Mouse (Mus musculus) CD4-positive, CD25-positive, alpha-beta regulatory T cell, adult 2 months (primary cell): ENCODE measurements around the gene Evx1.

Experiments
- DNase-seq: peaks from one replicate; pipeline ENCODE4 v3.0.0-alpha.2; 2012; ENCODE audit warnings: low read depth, low spot score

Gene Evx1

DNA sequence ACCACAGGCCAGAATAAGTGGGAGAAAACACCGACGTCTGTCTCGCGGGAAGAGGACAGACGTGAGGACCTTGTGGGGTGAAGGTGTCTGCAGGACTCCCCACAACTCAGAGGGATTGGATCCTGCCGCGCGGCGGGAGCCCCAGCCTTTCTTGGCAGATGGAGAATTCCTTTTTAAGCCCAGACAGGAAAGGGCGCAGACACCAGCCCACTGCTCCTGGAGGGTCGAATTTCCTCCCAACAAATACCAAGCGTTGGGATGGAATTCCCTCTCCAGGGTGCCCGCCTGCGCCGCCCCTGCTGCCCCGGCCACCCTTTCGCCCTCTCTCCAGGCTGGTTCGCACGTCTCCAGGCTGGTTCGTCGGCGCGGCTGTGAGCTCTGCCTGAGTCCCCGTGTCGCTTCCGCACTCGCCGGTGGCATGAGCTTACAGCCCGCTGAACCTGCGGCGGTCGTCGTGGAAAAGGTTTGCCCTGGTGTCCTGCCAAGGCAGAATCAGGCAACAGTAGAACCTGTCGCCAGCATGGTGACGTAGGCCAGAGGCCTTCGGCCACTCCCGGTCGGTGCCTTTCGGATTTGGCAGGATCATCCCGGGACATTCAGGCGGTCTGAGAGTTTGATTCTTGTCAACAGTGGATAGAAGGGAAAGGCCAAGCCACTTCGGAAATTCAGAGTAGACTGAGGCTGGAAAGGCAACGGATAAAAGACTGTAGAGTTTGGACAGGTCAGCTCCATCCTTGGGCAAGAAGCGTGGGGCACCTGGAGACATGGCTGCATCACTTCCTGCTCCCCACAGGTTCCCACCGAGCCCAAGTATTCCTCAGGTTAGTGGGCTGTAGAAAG is 22.1 kb upstream of the Evx1 start:
- no peak for DNase-seq

DNA sequence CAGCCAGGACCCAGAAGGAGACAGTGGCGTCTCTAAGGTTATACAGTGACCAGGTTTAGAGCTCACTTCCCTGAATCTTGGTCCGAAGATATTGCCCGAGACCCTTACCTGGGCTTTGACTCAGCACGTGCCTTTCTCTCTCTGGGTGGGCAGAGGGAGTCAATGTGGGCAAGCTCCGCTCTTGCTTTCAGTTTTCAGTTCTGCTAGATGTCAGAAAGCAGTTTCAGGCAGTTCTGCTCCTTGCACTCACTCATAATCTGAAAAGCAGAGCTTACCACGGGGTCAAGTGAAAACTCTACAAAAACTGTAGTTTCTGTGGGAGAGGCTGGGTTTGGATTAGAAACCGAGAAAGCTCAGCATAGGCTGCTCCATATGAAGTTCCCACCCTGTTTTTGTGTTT is 21.0 kb upstream of the Evx1 start:
- DNase-seq = no peak

DNA sequence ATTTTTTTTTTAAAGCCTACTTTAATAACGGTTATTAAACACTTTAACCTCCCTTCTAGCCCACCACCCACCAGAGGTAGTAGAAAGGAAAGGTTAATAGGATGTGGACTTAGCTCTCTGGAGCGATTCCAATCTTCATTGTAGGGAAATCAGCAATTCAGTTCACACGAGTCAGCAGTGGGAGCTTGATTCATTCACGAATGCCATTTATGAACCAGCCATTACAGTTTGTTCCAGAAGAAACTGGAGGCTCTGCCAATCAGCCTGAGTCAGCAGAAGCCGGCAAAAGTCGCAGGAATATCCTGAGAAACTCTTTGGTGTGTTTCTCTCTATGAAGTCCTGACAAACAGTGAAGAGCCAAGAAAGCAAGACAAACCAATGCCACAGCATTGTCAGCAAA is 18.7 kb upstream of the Evx1 start:
- DNase-seq = no peak

DNA sequence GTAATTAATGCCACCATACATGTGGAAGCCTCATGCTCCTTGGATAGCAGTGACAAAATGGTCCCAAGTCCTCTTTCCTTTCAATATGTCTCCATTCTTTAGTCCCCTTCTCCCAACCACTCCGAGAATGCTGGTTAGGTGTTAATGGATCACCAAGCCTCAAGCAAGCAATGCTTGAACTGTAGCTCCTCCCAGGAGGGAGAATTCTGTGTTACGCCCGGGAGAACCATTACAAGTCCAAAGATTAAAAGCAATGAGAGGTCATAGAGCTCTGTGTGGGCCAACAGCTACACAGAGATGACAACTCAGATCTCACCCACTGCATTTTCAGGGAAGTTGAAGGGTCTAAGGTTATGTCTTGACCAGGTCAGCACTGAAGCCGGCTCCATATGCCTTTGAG is 14.8 kb upstream of the Evx1 start:
- no peak for DNase-seq

DNA sequence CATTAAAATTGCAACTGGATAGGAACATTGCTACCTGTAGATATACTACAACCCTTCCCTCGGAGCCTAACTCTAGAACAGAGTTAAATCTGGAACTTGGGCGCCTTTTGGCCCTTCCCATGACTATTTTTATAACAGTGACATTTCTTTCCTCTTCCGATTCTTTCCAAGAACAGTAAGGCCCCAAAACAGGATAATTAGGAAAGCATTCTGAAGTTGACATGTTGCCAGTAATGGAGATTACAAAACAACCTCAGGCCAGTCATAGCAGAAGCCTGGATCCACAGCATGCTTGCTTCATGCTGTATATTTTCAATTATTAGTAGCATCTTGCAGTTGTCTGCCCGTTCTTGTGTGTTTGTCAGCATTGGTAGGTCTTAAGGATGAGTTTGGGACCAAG is 12.5 kb upstream of the Evx1 start:
- no peak for DNase-seq

DNA sequence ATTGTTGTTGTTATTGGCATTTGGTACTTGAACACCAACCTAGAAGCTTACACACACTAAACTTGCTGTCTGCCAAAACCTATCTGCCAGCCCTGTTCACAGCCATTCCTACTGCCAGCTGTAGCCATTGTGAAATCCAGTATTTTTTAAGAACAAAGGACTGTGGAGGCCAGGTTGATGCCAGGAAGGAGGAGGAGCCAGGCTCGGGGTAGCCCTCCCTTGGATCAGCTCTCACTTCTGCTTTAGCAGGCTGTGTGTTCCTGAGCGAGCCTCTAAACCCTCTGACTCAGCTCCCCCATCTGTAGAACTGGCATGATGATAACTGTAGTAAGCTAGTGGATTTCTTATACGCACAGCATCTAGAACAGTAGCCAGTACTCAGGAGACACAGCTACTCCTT is 9.9 kb upstream of the Evx1 start:
- no peak for DNase-seq

DNA sequence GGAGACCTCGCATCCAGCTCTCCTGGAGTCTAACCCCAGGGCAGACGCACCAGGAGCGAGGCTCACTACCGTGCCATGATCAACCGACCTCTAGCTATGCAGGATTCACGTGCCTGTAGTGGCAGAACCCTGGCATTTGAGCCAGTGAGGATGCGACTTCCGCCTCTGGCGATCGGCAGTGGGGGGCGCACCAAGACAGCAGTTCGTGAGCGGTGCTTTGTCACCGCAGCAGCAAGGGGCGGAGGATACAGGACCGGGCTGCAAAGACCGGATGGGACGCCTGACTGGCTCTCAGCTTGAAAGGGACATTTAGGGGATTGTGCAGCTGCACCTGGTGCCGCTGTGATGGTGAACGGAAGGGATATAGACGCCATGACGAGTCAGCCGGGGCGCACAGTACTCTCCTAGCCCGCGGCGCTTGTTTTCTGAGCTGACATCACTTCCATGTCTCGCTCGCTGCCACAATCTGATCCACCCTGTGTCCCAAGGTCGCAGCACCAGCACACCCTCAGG is 7.4 kb upstream of the Evx1 start:
- DNase-seq = peak; percentile 57

DNA sequence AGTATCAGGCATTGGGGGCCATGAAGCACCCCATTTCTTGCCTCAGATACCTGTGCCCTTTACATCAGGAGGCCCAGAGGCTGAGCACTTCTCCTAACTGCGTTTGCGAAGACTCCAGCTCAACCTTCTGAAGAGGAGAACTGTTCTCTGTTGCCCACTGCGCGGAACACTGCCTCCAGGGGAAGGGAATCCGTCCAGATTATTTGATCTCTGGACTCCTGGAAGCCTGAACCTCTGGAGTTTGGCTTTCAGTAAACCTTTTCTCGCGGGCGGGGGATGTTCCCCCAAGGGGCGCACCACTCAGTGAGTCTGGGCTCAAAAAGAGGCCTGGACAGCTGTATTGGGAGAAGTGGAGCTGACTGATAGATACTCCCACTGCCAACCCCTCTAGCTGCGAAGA is 3.5 kb upstream of the Evx1 start:
- no peak for DNase-seq

DNA sequence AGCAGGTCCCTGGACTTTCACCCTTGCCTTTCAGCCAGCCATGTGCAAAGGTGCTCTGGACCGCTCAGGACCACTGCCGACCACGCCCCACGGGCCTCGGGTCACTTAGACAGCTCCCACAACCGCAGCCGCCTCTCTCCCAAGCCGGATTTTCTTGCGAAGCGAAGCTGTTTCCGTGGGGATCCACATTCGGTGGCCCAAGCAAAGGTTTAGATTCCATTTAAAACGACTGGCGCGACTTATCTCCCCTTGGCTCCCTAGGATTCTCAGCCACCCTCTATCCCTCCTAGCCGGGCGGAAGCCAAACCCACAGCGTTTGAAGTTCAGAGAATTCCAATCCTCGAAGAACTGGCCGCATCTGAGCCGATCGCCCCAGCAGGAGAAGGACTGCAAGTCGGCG is 2.9 kb upstream of the Evx1 start:
- no peak for DNase-seq

DNA sequence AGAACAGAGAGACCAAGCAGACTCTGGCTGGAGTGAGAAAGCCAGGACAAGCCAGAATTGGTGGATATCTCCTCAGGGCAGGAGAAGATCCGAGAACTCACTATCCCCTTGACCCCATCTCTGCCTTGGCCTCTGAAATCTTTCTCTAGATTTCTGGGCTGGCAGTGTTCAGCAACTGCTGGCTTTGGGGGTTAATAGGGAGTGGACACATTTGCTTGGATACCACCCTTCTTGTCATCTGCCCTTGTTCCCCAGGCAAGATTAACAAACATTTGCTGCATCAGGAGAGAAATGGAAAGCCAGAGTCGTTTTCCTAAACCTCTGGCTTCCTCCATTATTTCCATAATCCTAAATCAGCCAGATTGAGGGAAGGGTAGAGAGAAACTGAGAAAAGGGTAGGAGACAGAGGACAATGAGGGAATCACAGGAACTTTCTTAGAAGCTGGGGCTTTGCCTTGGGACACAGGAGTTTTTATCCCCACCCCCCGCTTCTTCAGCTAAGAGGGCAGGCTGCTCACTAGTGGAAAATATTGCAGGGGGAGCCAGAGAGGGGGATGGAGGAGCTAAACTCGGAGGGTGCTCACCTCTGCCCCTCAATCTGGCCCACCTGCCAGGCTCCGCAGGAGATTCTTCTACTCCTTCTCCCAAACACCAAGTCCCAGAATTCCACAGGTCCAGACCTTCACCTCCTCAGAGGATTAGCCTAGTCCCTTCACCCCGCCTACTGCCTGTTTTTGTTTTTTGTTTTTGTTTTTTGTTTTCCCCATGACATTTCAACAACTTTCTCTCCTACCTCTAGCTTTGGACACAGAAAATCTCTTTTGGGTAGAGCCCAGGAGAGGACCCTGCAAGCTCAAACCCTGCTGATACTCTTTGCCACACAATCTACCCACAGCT is 1.4 kb upstream of the Evx1 start:
- DNase-seq = no peak

DNA sequence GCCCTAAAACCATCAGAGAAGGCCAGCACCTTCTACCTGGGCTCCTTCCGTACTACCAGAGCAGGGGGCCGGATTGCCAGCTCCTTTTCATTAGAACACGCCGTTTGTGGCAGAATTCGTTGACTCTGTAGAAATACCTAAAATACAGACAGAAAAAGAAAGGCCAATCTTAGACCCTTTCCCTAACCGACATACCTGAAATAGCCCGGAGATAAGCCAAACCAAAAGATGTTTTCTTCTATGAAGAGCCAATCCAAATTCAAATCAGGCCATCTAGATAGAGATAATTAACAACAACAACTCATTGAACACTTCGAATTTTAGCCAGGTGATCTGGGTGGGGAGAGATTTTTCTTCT is 761 bp upstream of the Evx1 start:
- no peak for DNase-seq

DNA sequence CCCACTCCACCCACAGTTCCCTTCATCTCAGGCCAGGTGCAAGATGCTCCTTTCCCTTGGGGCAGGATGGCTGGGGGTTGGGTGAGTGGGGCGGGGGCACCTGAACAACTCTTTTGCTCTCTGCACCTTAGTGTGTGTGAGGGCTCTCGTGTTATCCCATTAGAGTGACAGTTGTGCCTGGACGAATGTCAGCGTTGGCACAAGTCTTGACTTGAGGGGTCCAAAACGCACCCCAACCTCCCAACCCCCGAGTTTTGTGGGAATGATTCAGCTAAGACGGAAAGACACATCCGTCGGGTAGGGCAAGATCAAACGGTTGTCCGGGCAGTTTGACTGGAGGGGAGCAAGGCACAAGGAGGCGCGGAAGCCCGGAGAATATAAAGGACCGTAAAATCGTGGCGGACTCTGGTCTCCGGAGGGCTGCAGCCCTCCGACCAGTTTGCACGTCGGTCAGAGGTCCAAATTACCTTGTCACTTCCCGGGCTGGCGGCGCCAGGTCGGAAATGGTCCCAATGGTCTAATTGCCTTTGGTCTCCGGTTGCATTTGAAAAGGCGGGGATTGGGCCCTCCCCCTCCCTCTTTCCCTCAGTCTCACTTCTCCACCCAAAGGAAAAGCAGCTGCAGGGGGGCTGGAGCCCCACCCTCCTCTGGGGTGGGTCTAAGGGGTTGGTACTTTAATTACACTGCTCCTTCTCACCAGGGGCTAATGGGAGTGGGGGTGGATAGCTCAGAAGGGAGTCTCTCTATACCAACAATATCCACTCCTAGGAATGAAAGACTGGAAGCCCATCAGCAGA is 1.2 kb downstream of the Evx1 start:
- DNase-seq = no peak

DNA sequence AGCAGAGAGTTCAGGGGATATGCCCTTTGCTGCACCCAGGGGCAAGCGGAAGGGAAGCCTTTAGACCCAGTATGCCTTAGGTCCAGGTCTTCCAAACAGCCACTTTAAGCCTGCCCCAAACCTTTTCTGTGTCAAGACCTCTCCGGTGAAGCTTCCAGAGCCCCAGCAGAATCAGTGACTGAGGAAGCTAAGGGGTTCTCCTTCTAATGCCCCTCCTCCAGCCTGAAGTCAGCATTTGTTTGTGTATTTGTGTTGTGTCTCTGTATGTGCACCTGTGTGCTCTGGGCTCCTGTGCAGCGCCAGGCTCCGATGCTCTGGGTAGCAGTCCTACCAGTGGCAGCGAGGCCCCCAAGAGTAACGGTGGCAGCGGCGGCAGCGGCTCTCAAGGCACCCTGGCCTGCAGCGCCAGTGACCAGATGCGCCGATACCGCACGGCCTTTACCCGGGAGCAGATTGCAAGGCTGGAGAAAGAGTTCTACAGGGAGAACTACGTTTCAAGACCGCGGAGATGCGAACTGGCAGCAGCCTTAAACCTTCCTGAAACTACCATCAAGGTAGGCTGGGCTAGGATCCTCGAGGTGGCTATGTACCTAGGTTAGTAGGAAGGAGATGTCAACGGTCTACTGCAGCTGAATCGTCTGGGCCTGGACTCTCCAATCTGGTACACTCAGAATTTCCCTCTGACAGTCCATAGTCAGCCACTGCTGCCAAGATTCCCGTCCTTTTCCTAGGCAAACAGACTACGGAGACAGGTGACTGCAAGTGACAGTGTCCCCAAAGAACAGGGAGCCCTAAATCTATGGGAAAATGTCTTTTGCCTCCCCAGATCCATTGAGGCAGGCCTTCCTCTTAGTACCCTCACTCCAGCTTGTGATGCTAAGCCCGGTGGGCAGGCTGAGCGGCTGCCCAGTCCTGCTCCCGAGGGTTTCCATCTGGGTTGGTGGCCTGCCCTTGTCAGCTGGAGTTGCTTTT is 2.4 kb downstream of the Evx1 start:
- no peak for DNase-seq

DNA sequence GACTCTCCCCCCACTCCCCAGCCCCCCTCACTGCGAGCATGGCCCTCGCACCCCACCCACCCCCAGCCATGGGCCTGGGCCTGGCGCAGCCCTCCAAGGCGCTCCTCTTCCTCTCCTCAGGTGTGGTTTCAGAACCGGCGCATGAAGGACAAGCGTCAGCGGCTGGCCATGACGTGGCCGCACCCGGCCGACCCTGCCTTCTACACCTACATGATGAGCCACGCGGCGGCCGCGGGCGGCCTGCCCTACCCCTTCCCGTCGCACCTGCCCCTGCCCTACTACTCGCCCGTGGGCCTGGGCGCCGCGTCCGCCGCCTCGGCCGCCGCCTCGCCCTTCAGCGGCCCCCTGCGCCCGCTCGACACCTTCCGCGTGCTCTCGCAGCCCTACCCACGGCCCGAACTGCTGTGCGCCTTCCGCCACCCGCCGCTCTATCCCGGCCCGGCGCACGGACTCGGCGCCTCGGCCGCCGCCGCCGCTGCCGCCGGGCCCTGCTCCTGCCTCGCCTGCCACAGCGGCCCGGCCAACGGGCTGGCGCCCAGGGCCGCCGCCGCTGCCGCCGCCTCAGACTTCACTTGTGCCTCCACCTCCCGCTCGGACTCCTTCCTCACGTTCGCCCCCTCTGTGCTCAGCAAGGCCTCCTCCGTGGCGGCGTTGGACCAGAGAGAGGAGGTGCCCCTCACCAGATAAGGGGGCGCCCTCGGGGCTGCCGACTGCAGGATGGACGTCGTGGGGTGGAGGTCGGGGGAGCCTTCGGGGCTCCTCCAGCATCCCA is 3.3 kb downstream of the Evx1 start:
- DNase-seq = no peak

DNA sequence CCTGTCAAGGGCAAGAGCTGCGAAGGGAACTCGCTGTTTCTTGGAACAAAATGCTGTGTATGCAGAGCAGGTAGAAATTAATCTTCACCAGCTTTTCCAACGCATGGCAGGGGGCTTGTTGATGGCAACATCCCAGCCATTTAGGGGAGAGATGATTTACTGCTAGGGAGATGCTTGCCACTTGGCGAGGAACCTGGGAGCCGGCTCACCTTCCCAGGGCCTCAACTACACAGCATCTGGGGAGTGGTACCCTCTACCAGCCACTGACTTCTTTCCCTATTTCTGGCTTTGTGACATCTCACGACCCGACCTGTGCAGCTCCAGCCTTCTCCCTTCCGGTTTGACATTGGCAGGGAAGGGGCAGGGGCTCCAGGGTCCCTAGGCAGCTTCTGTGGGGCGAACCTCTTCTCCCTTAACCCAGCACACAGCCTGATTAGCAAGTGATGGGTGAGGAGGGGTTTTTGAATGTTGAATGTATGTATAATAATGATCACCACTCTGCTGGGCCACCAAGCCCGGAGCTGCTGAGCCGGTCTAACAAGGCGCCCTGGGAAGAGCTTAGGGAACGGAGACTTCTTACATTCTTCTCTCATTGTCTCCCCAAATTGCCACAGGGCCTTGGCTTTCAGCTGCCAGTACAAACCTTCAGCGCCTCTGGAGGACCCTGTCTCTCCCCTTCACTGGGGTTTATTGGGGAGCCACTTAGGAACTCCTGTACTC is 4.3 kb downstream of the Evx1 start:
- DNase-seq = no peak

DNA sequence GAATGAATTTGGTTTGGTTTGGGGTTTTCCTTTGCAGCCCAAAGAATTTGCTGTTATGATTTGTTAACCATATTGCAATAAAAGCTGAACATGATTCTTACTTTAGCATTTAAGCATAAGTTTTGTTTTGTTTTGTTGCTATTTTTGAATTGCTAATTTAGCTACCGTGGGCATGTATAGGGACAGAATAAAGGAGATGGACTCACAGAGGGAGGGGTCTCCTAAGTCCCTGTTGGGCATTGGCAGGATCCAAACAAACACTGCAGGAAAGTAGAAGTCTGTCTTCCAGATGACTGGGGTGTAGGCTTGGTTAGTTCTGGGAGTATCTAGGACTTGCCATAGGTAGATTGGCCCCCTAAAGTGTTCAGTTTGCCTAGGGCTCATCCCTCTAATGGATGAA is 5.0 kb downstream of the Evx1 start:
- DNase-seq = no peak

DNA sequence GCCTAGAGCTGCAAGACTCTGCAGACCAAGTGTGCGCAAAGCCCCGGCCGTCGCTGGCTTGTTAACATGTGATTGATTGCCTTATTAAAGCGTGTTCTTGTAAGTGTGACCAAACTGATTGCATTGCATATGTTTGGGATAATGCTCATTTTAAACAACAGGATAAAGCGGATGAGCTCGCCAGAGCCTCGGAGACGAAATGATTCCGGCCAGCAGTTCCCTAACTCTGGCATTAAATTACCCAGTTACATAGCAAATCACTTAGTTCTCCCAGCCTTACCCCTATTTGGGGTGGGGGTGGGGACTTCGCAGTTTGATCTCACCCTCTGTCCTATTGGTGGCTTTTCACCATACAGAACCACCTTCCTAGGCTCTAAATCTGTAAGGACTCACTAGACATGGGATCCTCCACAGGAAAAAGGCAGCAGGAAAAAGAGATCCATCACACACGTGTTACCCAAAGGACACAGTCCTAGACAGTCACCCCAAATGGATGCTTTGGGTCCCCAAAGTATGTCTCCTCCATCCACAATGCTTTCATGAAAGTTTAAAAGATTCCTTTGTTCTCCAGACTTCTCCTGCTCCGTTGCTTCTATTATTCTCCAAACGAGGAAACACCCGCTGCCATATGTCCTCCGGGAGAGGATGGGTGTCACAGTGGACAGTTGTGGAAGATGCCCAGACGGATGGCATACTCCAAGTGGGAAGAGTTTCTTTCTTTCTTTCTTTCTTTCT is 6.8 kb downstream of the Evx1 start:
- no peak for DNase-seq

DNA sequence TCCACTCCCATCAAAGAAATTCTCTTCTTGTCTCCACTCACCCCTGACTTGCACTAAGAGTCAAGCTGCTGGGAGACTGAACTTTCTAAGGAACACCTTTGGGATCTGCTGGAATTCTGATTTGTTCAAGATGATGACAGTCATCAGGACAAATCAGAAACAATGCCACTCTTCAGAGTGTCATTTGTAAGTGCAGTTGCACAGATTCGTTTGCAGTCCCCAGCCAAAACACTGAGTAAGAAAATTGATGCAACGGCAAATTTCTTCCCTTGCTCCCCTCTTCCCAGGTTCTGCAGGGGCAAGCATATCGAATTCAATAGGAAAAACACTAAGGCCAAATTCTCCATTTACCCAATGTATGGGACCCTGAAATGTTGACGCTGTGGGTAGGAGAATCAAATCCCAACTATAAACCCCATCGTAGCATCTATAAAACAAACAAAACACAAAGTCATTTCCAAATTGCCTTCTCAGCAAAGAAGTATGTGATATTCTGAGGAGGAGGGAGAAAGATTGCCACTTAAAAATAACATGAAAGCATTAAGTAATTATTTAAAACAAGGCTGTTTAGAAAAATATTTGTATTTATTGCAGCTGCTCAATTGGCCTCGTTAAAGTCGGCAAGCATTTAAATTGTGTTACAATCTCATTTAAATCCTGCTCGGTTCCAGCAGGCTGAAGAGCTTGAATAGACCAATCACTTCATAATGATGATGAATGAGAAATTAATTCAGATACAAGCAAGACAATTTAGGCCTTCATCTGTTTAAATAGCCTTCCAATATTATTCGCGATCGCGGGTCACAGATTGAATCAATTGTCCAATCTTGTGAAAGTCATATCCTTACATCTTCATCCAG is 7.9 kb downstream of the Evx1 start:
- no peak for DNase-seq
